Mouse (Mus musculus) lung, adult 2 months (tissue): ENCODE results near the gene Cxcr2.

ENCODE experiments used
- CTCF ChIP-seq: fragments of 200-500 bp; IDR thresholded peaks from 2 replicates; pipeline ENCODE4 v1.5.1; 2011; ENCODE audit warnings: mild to moderate bottlenecking, low read length, control low read depth; ENCODE audit not compliant: insufficient read depth
- POLR2A ChIP-seq: fragments of 200-500 bp; IDR thresholded peaks from 2 replicates; pipeline ENCODE4 v1.6.1; 2011; ENCODE audit warnings: low read depth, mild to moderate bottlenecking, control low read depth, low read length, borderline replicate concordance; ENCODE audit errors: extremely low read depth

DNA sequence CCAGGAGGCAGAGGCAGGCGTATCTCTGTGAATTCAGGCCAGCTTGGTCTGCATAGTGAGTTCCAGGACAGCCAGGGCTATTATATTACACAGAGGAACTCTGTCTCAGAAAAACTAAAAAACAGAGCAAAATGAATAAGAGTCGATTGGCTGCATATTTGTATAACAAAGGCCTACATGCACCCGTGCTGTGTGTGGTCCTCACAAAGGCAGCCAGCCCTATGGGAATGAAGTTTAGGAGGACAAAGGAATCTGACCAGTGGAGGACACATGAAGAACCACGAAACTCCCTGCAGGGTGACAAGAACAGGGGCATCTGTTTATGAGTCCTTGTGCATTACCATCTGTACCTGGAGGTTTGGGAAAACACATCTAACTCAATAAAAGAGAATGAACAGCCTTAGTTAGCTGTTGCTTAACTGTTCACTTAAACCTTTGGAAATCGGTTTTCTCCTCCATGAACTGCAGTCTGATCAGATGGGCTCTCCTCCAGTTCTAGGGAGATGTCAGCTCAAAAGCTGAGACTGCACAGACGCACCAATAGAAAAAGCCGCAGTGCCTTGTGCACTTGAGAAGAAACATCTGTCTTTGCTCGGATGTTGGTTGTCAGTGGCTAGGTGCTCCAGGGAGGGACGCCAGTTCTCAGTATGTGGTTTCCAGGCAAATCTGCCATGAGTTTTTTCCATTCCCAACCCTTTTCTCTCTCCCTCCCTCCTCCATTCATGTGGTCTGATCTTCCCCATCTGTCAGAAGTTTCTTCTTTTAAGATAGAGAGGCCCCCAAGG lies 26.0 kb downstream of the Cxcr2 start:
- TF ChIP-seq POLR2A (no peak), CTCF (no peak)
